Mouse (Mus musculus) spleen, postnatal 4 days (tissue): ENCODE measurements around the gene Osmr.
"Not testable (repeated sequence)": the region's sequence is repeated elsewhere in the genome, so short reads cannot be mapped to it uniquely, and the experiment has no call there.

Experiments used
- DNase-seq, 2 experiments: peaks; one replicate each; pipeline ENCODE4 v3.0.0; 2022; ENCODE audit warnings: low spot score in 2 of 2

Osmr gene

DNA sequence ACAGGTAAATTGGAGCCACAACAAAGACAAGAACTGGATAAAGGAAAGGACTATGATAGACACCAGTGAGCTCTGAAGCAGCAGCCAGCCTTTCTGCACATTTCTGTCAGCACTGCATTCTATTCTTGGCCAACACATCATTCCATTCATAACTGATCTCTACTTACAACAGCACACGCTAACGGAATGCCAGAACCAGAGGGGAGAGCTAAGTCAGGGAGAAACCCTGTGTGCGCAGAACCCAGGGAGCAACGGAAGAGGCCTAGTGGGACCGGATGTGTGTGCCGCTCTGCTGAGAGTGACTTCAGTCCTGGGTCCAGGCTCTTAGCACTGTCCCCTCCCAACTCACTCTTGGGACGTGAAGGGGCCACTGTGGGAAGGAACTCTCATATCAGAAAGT is 13.2 kb downstream of the Osmr start:
- DNase-seq = no peak

DNA sequence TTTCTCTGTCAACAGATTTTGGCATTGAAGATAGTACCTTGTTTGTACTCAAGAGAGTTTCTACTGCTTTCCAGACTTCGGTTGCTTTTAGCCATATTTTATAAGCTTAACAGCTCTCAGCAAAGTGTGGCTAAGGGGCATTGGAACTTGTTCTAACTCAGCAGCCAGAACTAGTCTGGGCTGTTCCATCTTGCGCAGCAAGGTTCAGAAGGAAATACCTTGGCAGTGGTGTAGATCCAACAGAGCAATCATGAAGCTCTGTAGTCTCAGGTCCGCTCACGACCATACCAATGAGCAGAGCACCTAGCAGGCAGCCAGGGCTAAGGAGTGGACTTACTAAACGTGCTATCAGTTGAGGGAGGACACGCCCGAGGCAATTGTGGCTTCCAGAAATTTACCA is 15.0 kb downstream of the Osmr start:
- no peak for DNase-seq

DNA sequence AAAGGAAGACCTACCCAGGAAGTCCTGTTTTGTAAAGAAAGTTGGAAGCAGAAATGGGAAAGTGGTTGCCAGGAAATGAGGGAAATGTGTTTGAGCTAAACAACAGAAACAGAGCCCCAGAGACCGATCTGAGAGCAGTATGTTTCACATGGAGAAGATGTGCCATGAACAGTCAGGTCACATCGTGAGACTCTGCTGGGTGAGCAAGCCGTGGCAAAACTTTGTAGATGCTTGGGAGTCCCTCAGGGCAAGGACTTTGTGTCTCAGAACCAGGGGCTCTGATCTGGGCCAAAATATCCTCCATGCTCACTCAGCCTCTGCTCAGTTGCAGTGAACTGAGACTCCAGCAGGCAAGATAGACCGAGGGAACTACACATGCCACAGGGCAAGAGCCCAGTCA is 15.9 kb downstream of the Osmr start:
- DNase-seq = no peak

DNA sequence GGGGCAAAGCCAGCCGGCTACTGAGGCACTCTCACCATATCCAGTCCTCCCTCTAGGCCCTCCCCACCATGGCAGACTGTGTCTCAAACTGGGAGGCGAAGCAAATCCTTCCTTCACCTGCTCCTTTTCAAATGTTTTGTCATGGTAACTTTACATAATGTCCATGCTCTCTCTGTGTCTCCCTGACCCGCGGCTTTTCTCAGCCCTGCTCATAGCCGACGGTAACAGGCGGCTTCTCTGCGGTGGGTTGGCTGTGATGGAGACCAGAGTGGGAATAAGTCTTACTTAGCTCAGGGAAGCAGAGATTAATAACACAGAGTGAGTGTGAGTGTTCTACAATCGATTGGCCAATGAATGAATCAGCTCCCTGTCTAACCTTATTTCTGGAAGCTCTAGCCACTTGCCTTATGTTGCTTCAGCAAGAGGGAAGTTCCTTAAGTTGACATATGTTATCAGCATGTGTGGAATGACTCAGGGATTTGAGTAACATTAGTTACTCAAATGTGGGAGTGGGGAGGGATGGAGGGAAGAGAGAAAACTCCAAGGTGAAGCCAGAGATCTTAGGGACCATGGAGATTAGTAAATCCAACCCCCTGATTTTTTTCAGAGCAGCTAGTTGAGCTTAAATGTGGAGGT is 17.4 kb downstream of the Osmr start:
- no peak for DNase-seq

DNA sequence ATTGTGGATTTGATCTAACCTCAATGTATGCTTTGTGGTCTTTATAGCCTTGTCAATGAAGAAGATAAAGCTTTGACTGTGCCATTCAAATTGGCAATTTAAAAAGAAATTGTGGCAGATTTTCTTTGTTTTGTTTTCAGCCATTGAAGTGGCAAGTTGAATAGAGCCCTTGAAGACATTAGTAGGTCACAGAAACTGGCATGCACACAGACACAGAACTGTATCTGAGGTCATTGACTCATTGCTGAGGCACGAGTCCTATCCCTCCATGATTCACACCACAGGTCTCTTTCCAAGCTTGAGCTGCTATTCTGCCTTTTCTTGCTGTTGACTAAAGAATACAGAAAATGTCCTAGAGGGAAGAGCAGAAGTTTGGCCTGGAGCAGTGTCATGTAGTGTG is 24.9 kb downstream of the Osmr start:
- DNase-seq = no peak

DNA sequence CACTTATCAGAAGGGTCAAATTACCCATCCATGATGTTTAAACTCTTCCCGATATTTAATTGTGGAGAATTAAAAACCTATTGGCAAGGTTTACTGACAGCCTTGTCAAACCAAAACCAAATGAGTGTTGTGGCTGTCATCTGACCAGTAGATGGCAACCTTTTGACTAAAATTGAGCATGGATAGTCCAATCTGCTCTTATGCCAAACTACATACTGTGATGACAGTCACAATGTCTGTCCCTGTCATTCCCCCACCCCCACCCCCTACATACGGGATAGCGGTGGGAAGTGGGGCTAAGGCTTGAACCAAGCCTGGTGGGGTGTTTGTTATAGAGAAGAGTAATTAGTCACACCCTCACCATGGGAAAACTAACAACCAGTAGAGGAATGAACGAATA is 34.6 kb downstream of the Osmr start:
- no peak for DNase-seq

DNA sequence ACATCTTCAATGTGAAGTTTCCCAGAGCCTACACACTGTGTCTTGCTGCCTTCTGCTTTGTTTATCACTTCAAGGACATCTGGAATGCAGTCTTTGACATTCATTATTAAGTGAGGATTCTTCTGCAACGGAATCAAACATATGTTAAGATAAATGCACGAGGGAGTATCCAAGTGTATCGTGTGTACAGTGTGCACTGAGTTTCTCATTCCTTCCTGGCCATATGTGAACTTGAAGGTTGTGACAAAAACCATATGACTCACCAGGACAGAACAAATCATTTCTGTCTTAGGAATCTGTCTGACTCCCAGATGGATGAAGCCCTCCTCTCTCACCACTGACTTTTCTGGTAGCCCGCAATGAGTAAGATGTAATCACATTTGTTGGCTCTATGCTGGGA is 59.0 kb downstream of the Osmr start:
- DNase-seq = no peak

DNA sequence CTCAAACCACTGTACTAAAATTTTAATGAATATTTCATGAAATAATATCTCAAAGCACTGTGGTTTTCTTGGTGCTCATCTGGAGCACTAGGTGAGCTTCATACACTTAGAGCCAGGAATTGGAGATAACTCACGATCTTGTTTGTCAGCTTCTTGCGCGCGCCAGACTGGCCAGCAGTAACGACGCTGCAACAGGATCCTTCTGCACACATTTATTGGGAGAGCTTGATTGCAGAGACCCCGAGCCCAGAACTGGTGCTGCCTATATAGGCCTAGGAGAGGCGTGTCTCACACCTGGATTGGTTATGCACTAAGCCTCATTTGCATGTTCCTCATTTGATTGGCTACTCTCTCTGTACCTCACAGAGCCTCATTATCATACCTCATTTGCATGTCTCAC is 73.6 kb downstream of the Osmr start:
- DNase-seq = not testable (repeated sequence)

DNA sequence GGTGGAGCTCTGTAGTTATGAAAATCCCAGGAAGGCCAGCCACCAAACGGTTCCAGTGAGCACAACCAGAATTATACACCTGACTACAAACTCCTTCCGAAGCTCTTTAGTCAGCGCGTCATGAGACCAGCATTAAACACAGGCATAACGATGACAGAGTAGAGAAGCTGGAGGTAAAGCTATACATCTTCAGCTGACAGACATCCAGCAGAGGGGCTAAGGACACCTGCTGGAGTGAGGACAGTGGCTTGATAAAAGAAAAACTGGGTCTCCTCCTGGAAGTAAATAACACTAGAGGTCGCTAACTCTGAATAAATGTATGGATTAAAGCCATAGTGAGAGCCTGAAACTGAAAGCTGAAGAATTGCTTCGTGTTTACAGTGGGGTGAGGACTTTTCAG is 81.9 kb downstream of the Osmr start:
- DNase-seq = no peak

DNA sequence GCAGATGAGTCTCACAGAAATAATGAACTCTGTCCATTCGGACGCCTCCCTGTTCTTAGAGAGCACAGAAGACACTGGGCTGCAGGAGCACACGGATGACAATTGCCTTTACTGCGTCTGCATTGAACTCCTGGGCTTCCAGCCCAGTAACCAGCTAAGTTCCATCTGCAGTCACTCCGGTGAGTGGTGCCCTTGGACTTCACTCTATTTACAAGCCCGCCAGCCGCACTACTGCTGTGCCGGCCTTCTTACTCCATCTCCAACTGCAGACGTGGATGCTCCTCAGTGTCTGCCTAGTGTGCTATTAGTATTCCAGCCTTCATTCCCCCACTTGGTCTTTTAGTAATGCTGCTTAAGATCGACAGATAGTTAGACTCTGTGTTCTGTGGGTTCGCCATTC is 83.1 kb downstream of the Osmr start:
- no peak for DNase-seq

DNA sequence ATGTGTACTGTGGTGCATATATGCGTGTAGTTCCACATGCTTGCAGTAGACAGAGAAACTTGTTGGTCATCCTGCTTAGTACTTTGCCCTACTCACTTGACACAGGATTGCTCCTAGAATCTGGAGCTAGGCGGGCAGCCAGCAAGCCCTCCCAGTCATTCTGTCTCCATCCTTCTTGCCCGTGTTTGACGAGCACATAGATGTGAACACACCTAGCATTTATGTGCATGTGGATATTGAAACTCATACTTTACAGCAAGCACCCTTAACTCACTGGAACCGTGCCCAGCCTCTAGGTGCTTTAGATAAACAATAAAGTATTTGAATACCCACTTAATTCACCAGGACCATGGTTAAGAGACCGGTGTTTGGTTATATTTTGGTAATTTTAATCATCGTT is 84.8 kb downstream of the Osmr start:
- DNase-seq = no peak

DNA sequence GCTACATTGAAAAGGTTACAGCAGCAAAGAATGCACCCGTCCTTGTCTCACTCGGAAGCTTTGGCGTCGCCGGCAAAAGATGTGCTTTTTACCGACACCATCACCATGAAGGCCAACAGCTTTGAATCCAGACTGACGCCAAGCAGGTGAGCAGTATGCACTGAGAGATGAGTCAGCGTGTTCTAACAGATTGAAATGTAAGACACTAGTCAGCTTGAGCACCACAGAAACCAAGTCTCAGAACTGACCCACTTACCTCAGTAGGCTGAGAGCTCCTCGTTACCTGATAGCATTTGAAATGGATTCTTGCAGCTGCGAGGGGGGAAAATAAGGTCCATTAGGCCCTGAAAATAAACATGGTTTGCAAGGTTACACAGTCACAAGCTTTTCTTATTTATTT is 87.5 kb downstream of the Osmr start:
- DNase-seq = no peak

DNA sequence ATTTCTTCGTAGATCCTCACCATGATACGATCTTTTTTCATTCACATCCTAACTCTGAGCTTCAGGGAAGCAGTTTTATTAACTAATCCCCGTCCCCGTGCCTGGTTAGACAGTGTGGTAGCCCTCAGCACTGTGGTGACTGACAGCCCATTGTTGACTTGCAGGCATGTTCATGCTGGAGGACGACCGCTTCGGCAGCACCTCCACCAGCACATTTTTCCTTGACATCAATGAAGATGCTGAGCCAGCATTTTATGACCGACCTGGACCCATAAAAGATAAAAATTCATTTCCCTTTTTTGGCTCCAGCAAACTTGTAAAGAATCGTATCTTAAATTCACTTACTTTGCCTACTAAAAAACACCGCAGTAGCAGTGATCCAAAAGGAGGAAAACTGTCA is 88.6 kb downstream of the Osmr start:
- DNase-seq = no peak

DNA sequence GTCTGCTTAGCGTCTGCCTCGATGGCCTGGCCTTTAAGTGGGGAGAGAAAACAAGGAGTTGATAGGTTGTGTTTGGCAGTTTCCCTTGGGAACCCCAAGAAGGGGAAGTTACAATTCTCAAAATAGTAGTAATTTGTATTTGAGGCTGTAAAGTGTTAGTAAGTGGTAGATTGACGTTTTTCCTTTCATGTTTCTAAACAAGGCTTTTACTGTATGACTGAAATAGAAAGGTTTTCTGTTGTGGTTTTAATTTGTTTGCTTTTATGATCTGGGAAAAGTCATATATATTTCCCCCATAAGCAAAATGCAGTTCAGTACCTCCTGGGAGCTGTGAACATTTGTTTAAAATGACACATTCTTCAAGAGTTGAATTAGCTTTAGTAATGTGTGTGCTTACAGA is 102.5 kb downstream of the Osmr start:
- DNase-seq = no peak
